Mouse (Mus musculus): ENCODE results near the gene Pgm2. TPM values are rescaled to one million over a fixed set of nuclear protein-coding genes. Genes with fewer than 3 reads are reported as not detected.

Pgm2 gene
- polyA plus RNA-seq, 1 experiment from 2014 or later = 18.1 TPM

DNA sequence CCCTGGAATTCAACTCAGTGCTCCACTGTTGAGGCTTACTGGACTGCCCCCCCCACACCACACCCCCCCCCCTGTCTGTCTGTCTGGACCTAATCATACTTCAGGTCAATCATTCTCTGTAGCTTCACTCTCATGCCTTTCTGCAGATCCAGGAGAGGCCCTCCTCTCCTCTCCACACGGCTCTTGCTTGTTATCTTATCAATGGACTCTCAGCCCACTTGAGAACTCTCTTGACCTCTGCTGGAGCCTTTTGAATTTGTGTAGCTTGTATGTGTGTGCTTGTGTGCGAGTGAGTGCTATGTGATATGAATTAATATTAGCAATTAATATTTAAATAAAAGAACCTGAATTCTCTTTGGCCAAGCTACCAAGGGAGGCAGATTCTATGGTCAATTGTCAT lies 26.6 kb upstream of the Pgm2 start:
- H3K4me2 ChIP-seq = no peak overlapping the region
- no peaks in the 10 kb centered on the region for H3K9me3 ChIP-seq (replicated peaks; ENCODE audit: control insufficient read depth, low read length)
- peak; percentile 58; the same call in 1 of the 2 replicates for ATAC-seq (replicated peaks; ENCODE audit: insufficient number of reproducible peaks, low FRiP score, low TSS enrichment)
- 21% methylated on average over 2 of the region's 2 CpGs for whole genome bisulfite sequencing (ENCODE audit: insufficient replicate concordance)
- no peak overlapping the region for H3K9ac ChIP-seq (ENCODE audit: low read depth, low read length)
- H3K4me3 ChIP-seq (ENCODE audit: low read depth, low read length) = no peak overlapping the region
- H3K4me1 ChIP-seq (ENCODE audit: control insufficient read depth, insufficient read depth, low read length) = peaks cover 13% of the 10 kb centered on the region
- no peak overlapping the region for H3K27ac ChIP-seq (ENCODE audit: low read depth, low read length)
- peaks cover 40% of the 10 kb centered on the region for H3K27me3 ChIP-seq (ENCODE audit: control insufficient read depth, insufficient read depth, low read length)
- H3K36me3 ChIP-seq (ENCODE audit: control insufficient read depth, insufficient read depth, low read length) = no peaks in the 10 kb centered on the region

DNA sequence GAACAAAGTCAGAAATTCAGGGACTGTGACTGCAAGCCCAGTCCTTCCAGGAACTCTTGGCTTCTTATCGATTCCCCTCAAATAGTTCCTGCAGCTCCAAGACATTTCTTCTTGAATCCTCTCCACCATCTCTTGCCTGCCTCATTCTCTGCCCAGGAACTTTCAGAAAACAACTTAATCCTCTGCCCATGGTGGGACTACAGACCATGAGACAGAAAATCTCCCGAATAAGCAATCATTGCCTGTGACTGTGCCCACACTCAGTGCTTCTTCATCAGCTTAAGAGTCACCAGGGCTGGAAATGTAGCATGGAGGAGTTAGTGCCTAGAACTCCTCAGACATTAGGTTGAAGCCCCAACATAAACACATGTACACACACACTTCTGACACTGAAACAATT lies 25.2 kb upstream of the Pgm2 start:
- Histone ChIP-seq H3K4me2 (no peak overlapping the region), H3K27me3 (ENCODE audit: control insufficient read depth, insufficient read depth, low read length) (peaks cover 38% of the 10 kb centered on the region), H3K36me3 (ENCODE audit: control insufficient read depth, insufficient read depth, low read length) (no peaks in the 10 kb centered on the region), H3K27ac (ENCODE audit: low read depth, low read length) (no peak overlapping the region), H3K4me3 (ENCODE audit: low read depth, low read length) (no peak overlapping the region), H3K9me3 (replicated peaks; ENCODE audit: control insufficient read depth, low read length) (no peaks in the 10 kb centered on the region), H3K4me1 (ENCODE audit: control insufficient read depth, insufficient read depth, low read length) (peaks cover 13% of the 10 kb centered on the region), H3K9ac (ENCODE audit: low read depth, low read length) (no peak overlapping the region)
- WGBS (ENCODE audit: insufficient replicate concordance) = 70% methylated on average over 2 of the region's 2 CpGs
- ATAC-seq (replicated peaks; ENCODE audit: insufficient number of reproducible peaks, low FRiP score, low TSS enrichment) = no peak

DNA sequence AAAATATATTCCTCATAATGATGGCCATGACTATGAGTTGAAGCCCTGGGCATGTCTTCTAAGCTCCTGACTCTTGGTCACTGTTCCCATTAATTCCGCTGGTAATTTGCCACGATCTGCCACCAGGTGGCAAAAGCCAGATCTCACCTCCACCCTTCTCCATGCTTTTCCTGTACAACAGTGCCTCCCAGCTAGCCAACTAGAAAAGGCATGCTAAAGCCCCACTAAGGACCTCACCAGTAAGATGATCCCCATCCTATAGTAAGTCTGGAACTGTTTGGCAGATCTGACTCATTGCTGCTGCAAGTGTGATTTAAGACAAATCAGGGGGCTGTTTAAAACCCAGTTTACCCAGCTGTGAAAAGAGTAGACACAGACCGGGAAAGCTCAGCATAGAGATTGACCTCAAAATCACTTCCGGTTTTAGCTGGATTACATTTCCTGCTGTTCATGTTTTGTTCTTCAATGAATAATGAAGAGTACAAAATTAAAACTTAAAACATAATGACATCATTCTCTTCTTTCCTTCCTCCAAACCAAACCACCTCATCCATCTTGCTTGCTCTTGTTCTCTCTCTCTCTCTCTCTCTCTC lies 22.6 kb upstream of the Pgm2 start:
- WGBS (ENCODE audit: insufficient replicate concordance) = 29% methylated on average over 4 of the region's 4 CpGs
- Histone ChIP-seq H3K4me2 (no peak overlapping the region), H3K4me1 (ENCODE audit: control insufficient read depth, insufficient read depth, low read length) (peaks cover 7% of the 10 kb centered on the region; the same call in 1 of the 2 replicates), H3K4me3 (ENCODE audit: low read depth, low read length) (no peak overlapping the region), H3K27ac (ENCODE audit: low read depth, low read length) (no peak overlapping the region), H3K36me3 (ENCODE audit: control insufficient read depth, insufficient read depth, low read length) (no peaks in the 10 kb centered on the region), H3K9ac (ENCODE audit: low read depth, low read length) (no peak overlapping the region), H3K9me3 (replicated peaks; ENCODE audit: control insufficient read depth, low read length) (no peaks in the 10 kb centered on the region), H3K27me3 (ENCODE audit: control insufficient read depth, insufficient read depth, low read length) (peaks cover 28% of the 10 kb centered on the region)
- peak; percentile 62 for ATAC-seq (replicated peaks; ENCODE audit: insufficient number of reproducible peaks, low FRiP score, low TSS enrichment)

DNA sequence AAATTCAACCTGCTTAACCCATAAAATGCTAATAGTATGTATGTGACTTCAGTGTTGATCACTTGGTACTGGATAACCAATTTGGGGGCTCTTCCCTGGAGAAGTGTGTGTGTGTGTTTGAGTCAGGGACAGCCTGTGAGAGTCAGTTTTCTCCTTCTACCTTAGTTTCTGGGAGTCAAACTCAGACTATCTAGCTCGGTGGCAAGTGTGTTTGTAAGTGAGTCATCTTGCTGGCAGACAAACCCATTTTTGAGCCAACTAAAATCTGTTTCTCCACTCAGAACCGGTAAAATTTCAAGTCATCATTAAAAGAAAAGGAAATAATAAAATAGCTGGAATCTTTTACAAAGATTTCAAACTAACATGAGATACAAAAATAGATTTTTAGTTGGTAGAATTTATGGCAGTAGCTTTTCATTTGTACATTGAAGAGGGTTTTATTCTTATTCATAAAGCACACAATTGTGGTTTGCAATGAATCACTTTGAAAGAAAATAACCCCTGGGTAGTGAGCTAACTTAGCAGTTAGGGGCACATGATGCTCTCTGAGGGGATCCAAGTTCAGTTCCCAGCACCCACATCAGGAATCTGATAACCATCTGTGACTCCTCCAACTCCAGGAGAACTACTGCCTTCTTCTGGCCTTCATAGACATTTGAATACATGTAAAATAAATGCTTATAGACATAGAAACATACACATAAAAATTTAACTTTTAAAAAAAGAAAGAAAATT lies 21.8 kb upstream of the Pgm2 start:
- Histone ChIP-seq H3K27ac (ENCODE audit: low read depth, low read length) (no peak overlapping the region), H3K27me3 (ENCODE audit: control insufficient read depth, insufficient read depth, low read length) (peaks cover 28% of the 10 kb centered on the region)
- 74% methylated on average over 2 of the region's 2 CpGs for WGBS (ENCODE audit: insufficient replicate concordance)

DNA sequence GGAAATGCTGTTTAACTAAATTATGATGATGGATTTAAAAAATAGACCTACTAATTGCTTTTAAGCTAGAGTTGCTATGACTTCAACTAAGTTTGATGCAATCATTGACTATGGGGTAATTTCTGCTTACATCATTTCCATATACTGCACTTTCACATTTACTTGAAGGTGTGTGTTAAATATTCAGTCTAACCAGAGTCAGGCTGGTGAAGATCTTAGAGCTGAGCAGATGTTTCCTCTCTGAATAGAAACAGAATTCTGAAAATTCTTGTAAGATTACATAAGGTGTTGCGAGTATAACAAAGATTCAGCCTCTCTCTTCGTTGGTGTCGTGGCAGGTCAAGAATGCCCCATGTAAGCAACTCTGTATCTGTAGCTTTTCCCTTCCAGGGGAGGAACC lies 18.3 kb upstream of the Pgm2 start:
- Histone ChIP-seq H3K4me3 (ENCODE audit: low read depth, low read length) (no peak overlapping the region), H3K36me3 (ENCODE audit: control insufficient read depth, insufficient read depth, low read length) (no peaks in the 10 kb centered on the region), H3K4me1 (ENCODE audit: control insufficient read depth, insufficient read depth, low read length) (no peaks in the 10 kb centered on the region), H3K27ac (ENCODE audit: low read depth, low read length) (no peak overlapping the region), H3K27me3 (ENCODE audit: control insufficient read depth, insufficient read depth, low read length) (peaks cover 9% of the 10 kb centered on the region; the same call in 1 of the 2 replicates), H3K9me3 (replicated peaks; ENCODE audit: control insufficient read depth, low read length) (no peaks in the 10 kb centered on the region), H3K9ac (ENCODE audit: low read depth, low read length) (no peak overlapping the region), H3K4me2 (no peak overlapping the region)
- ATAC-seq (replicated peaks; ENCODE audit: insufficient number of reproducible peaks, low FRiP score, low TSS enrichment) = no peak
- 78% methylated on average over 3 of the region's 3 CpGs for WGBS (ENCODE audit: insufficient replicate concordance)

More for the DNA sequence above, 21.8 kb upstream of the Pgm2 start:
- no peaks in the 10 kb centered on the region for H3K9me3 ChIP-seq (replicated peaks; ENCODE audit: control insufficient read depth, low read length)
- no peak overlapping the region for H3K4me3 ChIP-seq (ENCODE audit: low read depth, low read length)
- no peak overlapping the region for H3K4me2 ChIP-seq
- no peaks in the 10 kb centered on the region for H3K36me3 ChIP-seq (ENCODE audit: control insufficient read depth, insufficient read depth, low read length)
- no peak for ATAC-seq (replicated peaks; ENCODE audit: insufficient number of reproducible peaks, low FRiP score, low TSS enrichment)
- no peak overlapping the region for H3K9ac ChIP-seq (ENCODE audit: low read depth, low read length)
- H3K4me1 ChIP-seq (ENCODE audit: control insufficient read depth, insufficient read depth, low read length) = no peaks in the 10 kb centered on the region; the same call in 1 of the 2 replicates

DNA sequence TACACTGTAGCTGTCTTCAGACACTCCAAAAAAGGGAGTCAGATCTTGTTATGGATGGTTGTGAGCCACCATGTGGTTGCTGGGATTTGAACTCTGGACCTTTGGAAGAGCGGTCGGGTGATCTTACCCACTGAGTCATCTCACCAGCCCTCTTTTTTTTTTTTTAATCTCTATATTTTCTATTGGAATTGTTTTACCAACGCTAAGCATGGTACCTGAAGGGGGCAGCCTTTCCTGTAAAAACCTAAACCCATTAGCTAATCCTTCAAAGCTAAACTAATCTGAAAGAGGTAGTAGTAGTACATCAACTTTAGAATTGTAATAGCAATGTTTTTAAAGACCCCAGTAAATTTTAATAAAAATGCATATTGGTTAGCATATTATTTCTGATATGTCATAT lies 17.2 kb upstream of the Pgm2 start:
- Histone ChIP-seq H3K27ac (ENCODE audit: low read depth, low read length) (no peak overlapping the region), H3K4me1 (ENCODE audit: control insufficient read depth, insufficient read depth, low read length) (no peaks in the 10 kb centered on the region), H3K9me3 (replicated peaks; ENCODE audit: control insufficient read depth, low read length) (no peaks in the 10 kb centered on the region), H3K4me2 (no peak overlapping the region), H3K36me3 (ENCODE audit: control insufficient read depth, insufficient read depth, low read length) (no peaks in the 10 kb centered on the region), H3K4me3 (ENCODE audit: low read depth, low read length) (no peak overlapping the region), H3K9ac (ENCODE audit: low read depth, low read length) (no peak overlapping the region), H3K27me3 (ENCODE audit: control insufficient read depth, insufficient read depth, low read length) (peaks cover 6% of the 10 kb centered on the region; the same call in 1 of the 2 replicates)
- 47% methylated on average over 3 of the region's 3 CpGs for WGBS (ENCODE audit: insufficient replicate concordance)
- no peak for ATAC-seq (replicated peaks; ENCODE audit: insufficient number of reproducible peaks, low FRiP score, low TSS enrichment)

DNA sequence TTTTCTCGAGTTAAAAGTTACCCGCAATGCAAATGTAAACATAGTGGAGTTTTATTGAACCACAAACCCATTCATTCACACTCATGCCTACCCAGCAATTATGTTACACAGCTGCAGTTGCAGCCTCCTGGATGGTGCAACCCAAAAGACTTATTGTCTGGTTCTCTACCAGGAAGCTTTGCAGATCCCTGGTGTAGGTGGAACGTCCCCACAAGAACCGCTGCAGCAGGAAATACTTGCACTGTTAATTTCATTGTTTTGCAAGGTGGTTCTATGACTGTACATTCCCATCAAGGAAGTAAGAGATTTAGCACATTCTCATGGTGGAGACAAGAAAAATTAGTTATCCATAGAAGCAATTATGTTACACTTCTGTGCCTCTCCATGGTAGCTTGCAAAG lies 15.4 kb upstream of the Pgm2 start:
- 70% methylated on average over 4 of the region's 4 CpGs for WGBS (ENCODE audit: insufficient replicate concordance)
- Histone ChIP-seq H3K4me2 (no peak overlapping the region), H3K36me3 (ENCODE audit: control insufficient read depth, insufficient read depth, low read length) (no peaks in the 10 kb centered on the region), H3K4me3 (ENCODE audit: low read depth, low read length) (no peak overlapping the region), H3K9ac (ENCODE audit: low read depth, low read length) (no peak overlapping the region), H3K27me3 (ENCODE audit: control insufficient read depth, insufficient read depth, low read length) (peaks cover 6% of the 10 kb centered on the region; the same call in 1 of the 2 replicates), H3K4me1 (ENCODE audit: control insufficient read depth, insufficient read depth, low read length) (no peaks in the 10 kb centered on the region), H3K27ac (ENCODE audit: low read depth, low read length) (no peak overlapping the region), H3K9me3 (replicated peaks; ENCODE audit: control insufficient read depth, low read length) (no peaks in the 10 kb centered on the region)
- ATAC-seq (replicated peaks; ENCODE audit: insufficient number of reproducible peaks, low FRiP score, low TSS enrichment) = no peak

DNA sequence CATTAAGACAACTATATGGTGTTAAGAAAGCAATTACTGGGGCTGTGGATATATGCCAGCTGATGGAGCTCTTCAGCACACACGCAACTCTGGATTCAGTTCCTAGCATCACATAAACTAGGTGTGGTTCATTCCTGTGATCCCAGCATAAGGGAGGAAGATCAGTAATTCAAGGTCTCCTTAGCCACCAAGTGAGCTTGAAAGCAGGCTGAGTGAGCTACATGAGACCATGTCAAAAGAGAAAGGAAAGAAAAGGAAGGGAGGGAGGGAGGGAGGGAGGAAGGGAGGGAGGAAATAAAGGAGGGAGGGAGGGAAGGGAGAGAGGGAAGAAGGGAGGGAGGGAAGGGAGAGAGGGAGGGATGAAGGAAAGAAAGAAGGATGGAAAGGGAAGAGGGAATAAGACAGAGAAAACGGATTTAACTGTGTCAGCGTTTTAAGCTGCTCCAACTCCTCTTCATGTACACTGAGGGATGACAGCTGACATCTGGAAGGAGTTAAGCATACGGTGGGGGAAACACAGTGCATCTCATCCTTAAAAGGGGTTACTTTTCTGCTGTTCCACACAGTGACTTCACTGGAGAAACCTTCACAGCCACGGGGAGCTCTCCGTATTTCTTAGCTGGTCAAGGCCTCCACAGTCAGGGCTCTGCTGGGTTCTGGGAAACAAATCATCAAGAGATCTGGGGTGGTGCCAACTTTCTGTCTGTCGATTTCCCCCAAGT lies 13.8 kb upstream of the Pgm2 start:
- Histone ChIP-seq H3K4me2 (no peak overlapping the region), H3K4me1 (ENCODE audit: control insufficient read depth, insufficient read depth, low read length) (no peaks in the 10 kb centered on the region), H3K27me3 (ENCODE audit: control insufficient read depth, insufficient read depth, low read length) (no peaks in the 10 kb centered on the region), H3K4me3 (ENCODE audit: low read depth, low read length) (no peak overlapping the region), H3K9ac (ENCODE audit: low read depth, low read length) (no peak overlapping the region), H3K27ac (ENCODE audit: low read depth, low read length) (0 out of 2 replicates have a peak overlapping the region, but pooled peaks have one; percentile 10), H3K9me3 (replicated peaks; ENCODE audit: control insufficient read depth, low read length) (no peaks in the 10 kb centered on the region), H3K36me3 (ENCODE audit: control insufficient read depth, insufficient read depth, low read length) (no peaks in the 10 kb centered on the region)
- WGBS (ENCODE audit: insufficient replicate concordance) = 43% methylated on average over 7 of the region's 7 CpGs
- peak; percentile 55; the same call in 1 of the 2 replicates for ATAC-seq (replicated peaks; ENCODE audit: insufficient number of reproducible peaks, low FRiP score, low TSS enrichment)
